Mouse (Mus musculus) small intestine, adult 2 months (tissue): ENCODE measurements around the gene Cog3.

Source experiments
- CTCF ChIP-seq: fragments of 200-500 bp; IDR thresholded peaks from 2 replicates; pipeline ENCODE4 v1.5.1; 2012; ENCODE audit warnings: low read depth, mild to moderate bottlenecking, control low read depth, inconsistent platforms, low read length, moderate library complexity, mixed read lengths; ENCODE audit not compliant: insufficient replicate concordance, insufficient read length; ENCODE audit errors: extremely low read depth
- POLR2A ChIP-seq: fragments of 200-500 bp; IDR thresholded peaks from 2 replicates; pipeline ENCODE4 v1.6.1; 2012; ENCODE audit warnings: low read depth, mild to moderate bottlenecking, control low read depth, inconsistent platforms, low read length, moderate library complexity

DNA sequence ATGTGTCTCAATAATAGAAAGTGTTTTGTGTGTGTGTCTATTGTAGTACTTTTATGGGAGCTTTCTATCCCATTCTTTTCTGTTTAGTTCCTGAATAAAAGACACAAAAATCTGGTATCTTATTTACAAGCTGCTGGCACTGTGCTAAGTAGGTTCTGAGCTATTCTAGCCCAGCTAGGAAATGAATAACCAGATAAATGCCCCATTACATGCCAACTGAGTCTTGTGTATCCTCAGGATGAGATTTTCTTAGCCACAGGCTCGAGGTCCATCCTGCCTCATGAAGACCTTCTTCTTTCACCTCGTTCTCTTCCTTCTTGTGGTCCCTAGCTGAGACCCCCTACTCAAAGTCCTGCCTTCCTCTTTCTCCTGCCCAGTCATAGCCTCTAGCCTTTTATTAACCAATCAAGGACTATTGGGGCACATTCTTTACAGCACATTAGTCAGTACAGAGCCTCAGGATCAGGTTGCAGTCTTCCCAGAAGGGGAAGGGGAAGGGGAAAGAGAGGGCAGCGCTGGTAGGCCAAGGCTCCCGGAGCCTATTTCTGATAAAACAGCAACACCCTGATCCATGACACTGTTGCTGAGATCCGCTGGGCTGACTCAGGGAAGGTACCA lies 43.6 kb upstream of the Cog3 start:
- TF ChIP-seq CTCF (no peak), POLR2A (no peak)
